Mouse (Mus musculus) megakaryocyte, embryonic 14.5 days (primary cell): Measurements from ENCODE around the gene Trpv1.

ENCODE experiments used
- FLI1 ChIP-seq: IDR thresholded peaks from 2 replicates; pipeline ENCODE4 v1.6.1; 2012; ENCODE audit warnings: low read length, inconsistent platforms, mixed read lengths
- GATA1 ChIP-seq: IDR thresholded peaks from 3 replicates; pipeline ENCODE4 v1.6.1; 2012; ENCODE audit warnings: mixed read lengths, low read length, inconsistent platforms, borderline replicate concordance

GRCm38 (mm10) chr11:73260457-73260856 is 26.4 kb downstream of the Trpv1 start:
- no peak for TF ChIP-seq GATA1
- TF ChIP-seq FLI1, result no peak
